Mouse (Mus musculus): ENCODE measurements around the gene Limch1. TPM values are rescaled to one million over a fixed set of nuclear protein-coding genes. Genes with fewer than 3 reads are reported as not detected.

Gene Limch1
- polyA plus RNA-seq, 1 experiment: 23.9 TPM

- no peaks in the 10 kb centered on the region for H3K36me3 ChIP-seq (ENCODE audit: control insufficient read depth, insufficient read depth, low read length)
- H3K27ac ChIP-seq (ENCODE audit: control insufficient read depth, insufficient read depth, low read depth, low read length): no peak overlapping the region
- peaks cover 7% of the 10 kb centered on the region for H3K4me1 ChIP-seq (ENCODE audit: control insufficient read depth, insufficient read depth, low read length)
- peaks cover 14% of the 10 kb centered on the region for H3K27me3 ChIP-seq (ENCODE audit: control insufficient read depth, insufficient read depth, low read length)
- TF ChIP-seq CTCF (IDR thresholded peaks at IDR 0.05; ENCODE audit: control insufficient read depth, insufficient read depth, insufficient replicate concordance, low read depth, low read length) (no peak), POLR2A (IDR thresholded peaks at IDR 0.05; ENCODE audit: control insufficient read depth, low read depth, low read length) (no peak)
- no peak overlapping the region for H3K4me3 ChIP-seq (ENCODE audit: control insufficient read depth, low read depth, low read length)
Measured at GRCm38 (mm10) chr5:67097106-67098050, 351.8 kb downstream of the Limch1 start.

DNA sequence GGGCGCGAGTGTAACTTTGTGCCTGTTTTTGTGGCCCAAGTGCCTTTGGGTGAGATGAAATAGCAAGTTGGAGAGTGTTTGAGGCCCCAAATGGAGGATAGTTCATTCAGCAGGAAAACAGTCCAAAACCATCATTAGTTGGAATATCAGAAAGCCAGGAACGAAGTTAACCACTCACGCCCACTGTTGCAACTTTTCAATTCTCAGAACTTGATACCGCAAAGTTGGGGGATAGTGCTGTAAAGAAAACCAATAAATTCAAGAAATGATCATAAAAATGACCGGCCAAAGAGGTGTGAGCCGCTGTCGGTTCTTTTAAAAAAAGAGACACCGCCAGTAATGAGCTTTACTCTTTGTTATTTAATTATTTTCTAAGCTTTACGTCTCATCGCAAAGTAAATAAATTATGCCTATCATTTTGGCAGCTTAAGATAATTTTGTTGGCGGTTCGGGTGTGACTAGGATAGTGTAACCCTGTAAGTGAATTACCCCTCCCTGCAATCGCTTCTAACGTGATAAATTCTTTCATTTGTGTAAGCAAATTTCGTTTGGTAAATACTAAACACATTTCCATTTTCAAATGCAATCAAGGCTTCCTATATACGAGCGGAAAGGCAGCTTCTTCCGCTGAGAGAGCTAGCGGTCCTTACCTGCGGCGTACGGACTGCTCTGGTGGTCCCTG, 352.6 kb downstream of the Limch1 start:
- Histone ChIP-seq H3K4me3 (ENCODE audit: control insufficient read depth, low read depth, low read length) (no peak overlapping the region), H3K4me1 (ENCODE audit: control insufficient read depth, insufficient read depth, low read length) (peaks cover 7% of the 10 kb centered on the region), H3K27me3 (ENCODE audit: control insufficient read depth, insufficient read depth, low read length) (peaks cover 17% of the 10 kb centered on the region), H3K27ac (ENCODE audit: control insufficient read depth, insufficient read depth, low read depth, low read length) (no peak overlapping the region), H3K36me3 (ENCODE audit: control insufficient read depth, insufficient read depth, low read length) (no peaks in the 10 kb centered on the region)
- TF ChIP-seq POLR2A (IDR thresholded peaks at IDR 0.05; ENCODE audit: control insufficient read depth, low read depth, low read length): no peak
- no peak for TF ChIP-seq CTCF (IDR thresholded peaks at IDR 0.05; ENCODE audit: control insufficient read depth, insufficient read depth, insufficient replicate concordance, low read depth, low read length)

DNA sequence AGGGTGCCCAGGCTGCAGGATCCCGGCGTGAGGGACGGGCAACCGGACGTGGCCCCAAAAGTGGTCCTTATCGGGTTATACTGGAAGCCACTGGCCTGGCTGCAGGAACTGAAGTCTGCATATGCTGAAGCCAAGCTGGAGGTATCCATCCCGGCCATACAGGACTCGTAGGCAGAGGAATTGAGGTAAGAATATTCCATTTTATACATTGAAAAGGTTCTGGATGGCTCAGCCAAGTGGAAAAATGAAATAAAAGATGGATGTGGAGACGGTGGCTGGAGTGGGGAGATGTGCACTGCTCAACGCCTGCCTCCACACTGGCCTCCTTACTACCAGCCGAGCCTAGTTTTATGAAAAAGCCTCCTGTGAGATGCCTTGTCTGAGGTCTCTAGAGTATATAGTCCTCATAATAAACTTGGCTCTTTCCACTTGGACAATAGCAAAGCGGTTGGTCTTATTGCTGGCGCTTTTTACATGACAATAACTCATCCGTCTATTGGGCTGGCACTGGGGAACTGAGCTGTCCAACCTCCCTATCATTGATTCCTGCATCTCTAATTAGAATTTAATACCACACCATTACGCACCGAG, 353.2 kb downstream of the Limch1 start, which contains the start of gene Phox2b:
TSS of gene Phox2b (minus strand) at position 569 of the 591 bp plus-strand sequence.
- Histone ChIP-seq H3K4me3 (ENCODE audit: control insufficient read depth, low read depth, low read length) (no peak within 1 kb of the TSS), H3K27ac (ENCODE audit: control insufficient read depth, insufficient read depth, low read depth, low read length) (no peak within 1 kb of the TSS)

DNA sequence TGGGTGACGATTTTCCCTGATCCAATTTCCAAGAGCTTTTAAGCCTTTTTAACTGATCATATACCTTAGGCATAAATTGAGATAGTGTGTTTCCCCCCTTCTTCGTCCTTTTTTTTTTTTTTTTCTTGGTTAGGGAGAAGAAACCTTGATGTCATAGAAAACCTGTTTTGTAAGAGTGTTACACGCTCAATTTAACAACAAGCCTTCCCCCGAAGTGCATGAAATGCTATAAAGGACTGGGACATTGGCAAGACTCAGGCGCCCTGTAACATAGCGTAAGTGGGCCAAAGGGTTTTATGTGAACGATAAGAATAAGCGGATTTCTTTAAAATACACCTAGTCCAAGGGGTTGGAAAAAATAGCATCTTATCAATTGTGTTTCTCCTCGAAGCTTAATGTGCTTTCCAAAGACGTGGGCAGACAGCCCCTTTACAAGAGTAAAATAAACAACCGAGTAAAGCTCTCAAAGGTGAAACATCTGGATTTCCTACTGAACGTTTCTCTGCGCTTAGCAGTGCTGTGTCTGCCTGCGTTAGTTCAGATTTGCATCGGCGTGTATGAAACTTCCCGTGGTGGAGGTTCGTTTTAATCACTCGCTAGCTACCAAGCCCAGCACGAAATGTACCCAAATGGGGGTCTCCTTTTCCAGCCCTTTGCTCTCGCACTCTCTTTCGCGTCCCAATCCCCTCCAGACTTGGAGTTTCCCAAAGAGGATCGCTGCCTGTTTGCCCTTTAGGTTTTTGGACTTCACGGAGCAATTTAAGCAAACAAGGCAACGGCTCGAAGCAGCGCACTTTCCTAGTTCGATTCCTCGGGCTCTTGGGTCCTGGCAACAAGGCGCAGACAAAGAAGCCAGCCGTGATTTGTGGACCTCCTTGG, 354.0 kb downstream of the Limch1 start:
- Histone ChIP-seq H3K27ac (ENCODE audit: control insufficient read depth, insufficient read depth, low read depth, low read length) (no peak overlapping the region), H3K27me3 (ENCODE audit: control insufficient read depth, insufficient read depth, low read length) (peaks cover 17% of the 10 kb centered on the region)
- TF ChIP-seq POLR2A (IDR thresholded peaks at IDR 0.05; ENCODE audit: control insufficient read depth, low read depth, low read length) (no peak), CTCF (IDR thresholded peaks at IDR 0.05; ENCODE audit: control insufficient read depth, insufficient read depth, insufficient replicate concordance, low read depth, low read length) (no peak)

More for the DNA sequence above, 353.2 kb downstream of the Limch1 start, which contains the start of gene Phox2b:
- H3K4me1 ChIP-seq (ENCODE audit: control insufficient read depth, insufficient read depth, low read length): peaks cover 7% of the 10 kb centered on the region
- H3K27me3 ChIP-seq (ENCODE audit: control insufficient read depth, insufficient read depth, low read length): peaks cover 17% of the 10 kb centered on the region
- TF ChIP-seq CTCF (IDR thresholded peaks at IDR 0.05; ENCODE audit: control insufficient read depth, insufficient read depth, insufficient replicate concordance, low read depth, low read length) (no peak), POLR2A (IDR thresholded peaks at IDR 0.05; ENCODE audit: control insufficient read depth, low read depth, low read length) (no peak)
- H3K36me3 ChIP-seq (ENCODE audit: control insufficient read depth, insufficient read depth, low read length): no peaks in the 10 kb centered on the region

DNA sequence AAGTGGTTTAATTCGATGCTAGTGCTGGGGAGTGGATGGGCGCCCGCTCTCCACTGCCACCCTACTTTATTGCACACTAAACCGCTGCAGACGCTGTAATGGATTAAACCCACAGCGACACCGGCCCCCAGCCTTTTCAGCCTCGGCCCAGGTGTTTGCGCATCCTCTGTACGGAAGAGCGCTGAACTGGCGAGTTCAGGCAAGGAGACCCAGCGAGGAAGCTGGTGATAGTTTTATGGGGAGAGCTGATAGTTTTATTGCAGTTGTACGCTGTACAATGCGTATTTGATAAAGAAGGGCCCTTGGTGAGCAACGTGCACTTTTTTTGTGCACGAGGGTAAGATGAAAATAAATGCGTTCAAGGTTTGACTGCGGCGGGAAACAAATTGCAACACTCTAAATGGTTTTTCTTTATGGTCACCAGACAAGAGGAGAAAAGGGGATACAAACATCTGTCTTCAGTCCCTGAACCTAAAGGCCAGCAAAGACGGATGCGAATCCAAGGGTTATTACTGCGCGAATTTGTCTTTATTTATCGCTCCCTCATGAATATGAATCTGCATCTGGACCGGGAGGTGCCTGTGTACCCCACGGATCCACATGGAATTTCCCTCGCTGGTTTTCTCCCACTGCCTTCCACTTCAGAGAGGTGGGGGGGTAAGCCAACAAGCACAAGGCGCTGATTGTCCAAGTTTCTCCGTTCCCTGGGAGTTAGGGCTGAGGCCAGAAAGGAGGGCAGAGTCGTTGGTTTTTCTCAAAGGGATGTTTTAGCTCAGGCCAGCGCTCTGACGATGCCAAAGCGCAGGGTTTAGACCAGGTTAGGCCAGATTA, 355.2 kb downstream of the Limch1 start:
- Histone ChIP-seq H3K27ac (ENCODE audit: control insufficient read depth, insufficient read depth, low read depth, low read length) (no peak overlapping the region), H3K36me3 (ENCODE audit: control insufficient read depth, insufficient read depth, low read length) (no peaks in the 10 kb centered on the region), H3K4me1 (ENCODE audit: control insufficient read depth, insufficient read depth, low read length) (peaks cover 5% of the 10 kb centered on the region), H3K27me3 (ENCODE audit: control insufficient read depth, insufficient read depth, low read length) (peaks cover 17% of the 10 kb centered on the region), H3K4me3 (ENCODE audit: control insufficient read depth, low read depth, low read length) (no peak overlapping the region)
- TF ChIP-seq POLR2A (IDR thresholded peaks at IDR 0.05; ENCODE audit: control insufficient read depth, low read depth, low read length) (no peak), CTCF (IDR thresholded peaks at IDR 0.05; ENCODE audit: control insufficient read depth, insufficient read depth, insufficient replicate concordance, low read depth, low read length) (no peak)

More for the DNA sequence above, 354.0 kb downstream of the Limch1 start:
- Histone ChIP-seq H3K4me1 (ENCODE audit: control insufficient read depth, insufficient read depth, low read length) (peaks cover 7% of the 10 kb centered on the region), H3K36me3 (ENCODE audit: control insufficient read depth, insufficient read depth, low read length) (no peaks in the 10 kb centered on the region), H3K4me3 (ENCODE audit: control insufficient read depth, low read depth, low read length) (no peak overlapping the region)

DNA sequence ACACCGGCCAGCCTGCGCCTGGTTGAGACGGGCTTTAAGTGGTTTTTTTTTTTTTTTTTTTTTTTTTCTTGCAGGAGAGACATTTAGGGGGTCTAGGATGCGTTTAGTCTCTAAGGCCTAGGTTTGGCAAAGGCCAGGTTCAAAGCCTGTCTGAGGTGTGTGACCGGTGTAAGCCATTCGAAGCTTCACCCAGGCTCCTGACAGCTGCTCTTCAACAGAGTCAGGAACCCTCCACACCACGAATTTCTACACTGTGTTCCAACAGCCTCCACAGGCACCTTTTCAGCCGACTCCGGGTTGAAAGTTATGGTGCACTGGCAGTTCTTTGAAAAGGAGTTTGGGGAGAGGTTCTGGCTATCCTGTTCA, 355.8 kb downstream of the Limch1 start:
- Histone ChIP-seq H3K27me3 (ENCODE audit: control insufficient read depth, insufficient read depth, low read length) (peaks cover 14% of the 10 kb centered on the region), H3K36me3 (ENCODE audit: control insufficient read depth, insufficient read depth, low read length) (no peaks in the 10 kb centered on the region), H3K4me1 (ENCODE audit: control insufficient read depth, insufficient read depth, low read length) (peaks cover under 1% of the 10 kb centered on the region), H3K27ac (ENCODE audit: control insufficient read depth, insufficient read depth, low read depth, low read length) (no peak overlapping the region), H3K4me3 (ENCODE audit: control insufficient read depth, low read depth, low read length) (no peak overlapping the region)
- no peak for TF ChIP-seq CTCF (IDR thresholded peaks at IDR 0.05; ENCODE audit: control insufficient read depth, insufficient read depth, insufficient replicate concordance, low read depth, low read length)
- no peak for TF ChIP-seq POLR2A (IDR thresholded peaks at IDR 0.05; ENCODE audit: control insufficient read depth, low read depth, low read length)
